Mouse (Mus musculus) neural tube, embryonic 11.5 days (tissue): ENCODE results near the gene Crlf3. TPM values are rescaled to one million over a fixed set of nuclear protein-coding genes. Genes with fewer than 3 reads are reported as not detected.
"Not testable (repeated sequence)": the region's sequence is repeated elsewhere in the genome, so short reads cannot be mapped to it uniquely, and the experiment has no call there.

ENCODE experiments used
- ATAC-seq: fragments of 200-750 bp; cut with Nextera tagmentation; 2 replicates; pipeline ENCODE4 v1.8.0; 2017; ENCODE audit warnings: moderate number of reproducible peaks, mild to moderate bottlenecking, moderate TSS enrichment, moderate library complexity; ENCODE audit not compliant: insufficient read depth, low FRiP score, low TSS enrichment
- DNase-seq: peaks from one replicate; pipeline ENCODE4 v3.0.0-alpha.2; 2015; ENCODE audit warnings: low spot score
- H3K27ac ChIP-seq: fragments of 300-500 bp; sonication (generic); 2 replicates; pipeline ENCODE4 v1.5.1; 2014; ENCODE audit warnings: low read depth, mild to moderate bottlenecking, low read length
- H3K27me3 ChIP-seq: fragments of 300-500 bp; sonication (generic); 2 replicates; pipeline ENCODE4 v1.6.1; 2014; ENCODE audit warnings: mild to moderate bottlenecking, low read length, mixed read lengths; ENCODE audit not compliant: control insufficient read depth, insufficient read depth
- H3K36me3 ChIP-seq: fragments of 300-500 bp; sonication (generic); 2 replicates; pipeline ENCODE4 v1.6.1; 2014; ENCODE audit warnings: mild to moderate bottlenecking, low read length, moderate library complexity, mixed read lengths; ENCODE audit not compliant: control insufficient read depth, insufficient read depth
- H3K4me1 ChIP-seq: fragments of 300-500 bp; sonication (generic); 2 replicates; pipeline ENCODE4 v1.6.1; 2014; ENCODE audit warnings: low read length, mixed read lengths; ENCODE audit not compliant: control insufficient read depth, insufficient read depth
- H3K4me2 ChIP-seq: fragments of 300-500 bp; sonication (generic); 2 replicates; pipeline ENCODE4 v1.6.1; 2014; ENCODE audit warnings: low read depth, mild to moderate bottlenecking, moderate library complexity
- H3K4me3 ChIP-seq: fragments of 300-500 bp; sonication (generic); 2 replicates; pipeline ENCODE4 v1.5.1; 2014; ENCODE audit warnings: low read depth, low read length
- H3K9ac ChIP-seq: fragments of 300-500 bp; sonication (generic); 2 replicates; pipeline ENCODE4 v1.6.1; 2014; ENCODE audit warnings: mild to moderate bottlenecking, low read length
- H3K9me3 ChIP-seq: fragments of 300-500 bp; sonication (generic); 2 replicates; pipeline ENCODE4 v1.6.1; 2016; ENCODE audit warnings: low read length; ENCODE audit not compliant: control insufficient read depth
- WGBS: fragments of 180-500 bp; shearing (Covaris S2); extraction: QIAGEN DNeasy Blood & Tissue Kit; methylation state at CpG from one replicate; pipeline ENCODE4 v1.1.7; 2014; 5-methylcytosine and 5-hydroxymethylcytosine counted together
- polyA plus RNA-seq: library from polyadenylated mRNA; unstranded; fragments of >200 nt; fragmentation: Nextera tagmentation; extraction: Ambion mirVana; gene quantifications from 2 replicates; pipeline ENCODE4 v1.2.1, GENCODE M21; 2014

Gene Crlf3
- polyA plus RNA-seq, 1 experiment from 2014 or later: 34.6 TPM

GRCm38 (mm10) chr11:80072365-80072764 lies 8.4 kb downstream of the Crlf3 start:
- H3K36me3 ChIP-seq: no peaks in the 10 kb centered on the region
- H3K27ac ChIP-seq: no peak overlapping the region
- H3K9me3 ChIP-seq: no peaks in the 10 kb centered on the region
- ATAC-seq (no peak), DNase-seq (no peak)
- H3K27me3 ChIP-seq: no peaks in the 10 kb centered on the region
- H3K4me2 ChIP-seq: no peak overlapping the region
- no peak overlapping the region for H3K4me3 ChIP-seq
- no peak overlapping the region for H3K9ac ChIP-seq
- H3K4me1 ChIP-seq: no peaks in the 10 kb centered on the region
- 94% methylated on average over 3 of the region's 3 CpGs for WGBS

- H3K9me3 ChIP-seq: no peaks in the 10 kb centered on the region
- no peaks in the 10 kb centered on the region for H3K27me3 ChIP-seq
- WGBS: 93% methylated on average over 2 of the region's 2 CpGs
- DNase-seq (no peak), ATAC-seq (no peak)
- H3K4me1 ChIP-seq: no peaks in the 10 kb centered on the region
- H3K4me2 ChIP-seq: no peak overlapping the region
- H3K36me3 ChIP-seq: no peaks in the 10 kb centered on the region
- H3K27ac ChIP-seq: no peak overlapping the region
- H3K9ac ChIP-seq: no peak overlapping the region
- H3K4me3 ChIP-seq: no peak overlapping the region
Measured at GRCm38 (mm10) chr11:80071039-80071438, 9.8 kb downstream of the Crlf3 start.

GRCm38 (mm10) chr11:80069815-80070214 lies 11.0 kb downstream of the Crlf3 start:
- DNase-seq: no peak

GRCm38 (mm10) chr11:80067558-80067957 lies 13.2 kb downstream of the Crlf3 start:
- Histone ChIP-seq H3K27ac (no peak overlapping the region), H3K4me1 (no peaks in the 10 kb centered on the region), H3K9ac (no peak overlapping the region), H3K36me3 (no peaks in the 10 kb centered on the region), H3K9me3 (no peaks in the 10 kb centered on the region), H3K4me2 (no peak overlapping the region), H3K27me3 (no peaks in the 10 kb centered on the region), H3K4me3 (no peak overlapping the region)
- ATAC-seq (no peak), DNase-seq (no peak)
- 86% methylated on average over 5 of the region's 5 CpGs for WGBS

More at GRCm38 (mm10) chr11:80069815-80070214, 11.0 kb downstream of the Crlf3 start:
- no peak overlapping the region for H3K4me3 ChIP-seq
- ATAC-seq: no peak
- H3K9ac ChIP-seq: no peak overlapping the region
- no peak overlapping the region for H3K4me2 ChIP-seq
- no peaks in the 10 kb centered on the region for H3K27me3 ChIP-seq
- H3K4me1 ChIP-seq: no peaks in the 10 kb centered on the region
- 88% methylated on average over 3 of the region's 3 CpGs for WGBS
- no peaks in the 10 kb centered on the region for H3K9me3 ChIP-seq
- no peak overlapping the region for H3K27ac ChIP-seq
- no peaks in the 10 kb centered on the region for H3K36me3 ChIP-seq

GRCm38 (mm10) chr11:80066373-80066772 lies 14.4 kb downstream of the Crlf3 start:
- H3K9me3 ChIP-seq, H3K4me2 ChIP-seq, H3K9ac ChIP-seq, H3K4me1 ChIP-seq, DNase-seq, H3K27ac ChIP-seq, H3K36me3 ChIP-seq, H3K27me3 ChIP-seq, ATAC-seq, H3K4me3 ChIP-seq: not testable (repeated sequence)
- WGBS: 87% methylated on average over 4 of the region's 4 CpGs

GRCm38 (mm10) chr11:80062159-80062558 lies 18.6 kb downstream of the Crlf3 start:
- ATAC-seq (no peak), DNase-seq (no peak)
- H3K27ac ChIP-seq: no peak overlapping the region
- H3K9me3 ChIP-seq: no peaks in the 10 kb centered on the region
- H3K4me1 ChIP-seq: no peaks in the 10 kb centered on the region
- WGBS: 78% methylated on average over 4 of the region's 4 CpGs
- no peak overlapping the region for H3K4me2 ChIP-seq
- H3K27me3 ChIP-seq: no peaks in the 10 kb centered on the region
- H3K9ac ChIP-seq: no peak overlapping the region
- no peak overlapping the region for H3K4me3 ChIP-seq
- peaks cover 2% of the 10 kb centered on the region for H3K36me3 ChIP-seq

- WGBS: 93% methylated on average over 9 of the region's 9 CpGs
- Histone ChIP-seq H3K27ac (no peak overlapping the region), H3K4me2 (no peak overlapping the region), H3K36me3 (peaks cover 2% of the 10 kb centered on the region), H3K4me1 (no peaks in the 10 kb centered on the region), H3K4me3 (no peak overlapping the region), H3K9ac (no peak overlapping the region), H3K9me3 (no peaks in the 10 kb centered on the region), H3K27me3 (no peaks in the 10 kb centered on the region)
- ATAC-seq (no peak), DNase-seq (no peak)
Measured at GRCm38 (mm10) chr11:80056141-80056540, 24.6 kb downstream of the Crlf3 start.

GRCm38 (mm10) chr11:80054659-80055058 lies 26.1 kb downstream of the Crlf3 start:
- H3K4me3 ChIP-seq: no peak overlapping the region

GRCm38 (mm10) chr11:80053171-80053570 lies 27.6 kb downstream of the Crlf3 start:
- Histone ChIP-seq H3K27ac (no peak overlapping the region), H3K4me2 (no peak overlapping the region), H3K9ac (no peak overlapping the region), H3K27me3 (no peaks in the 10 kb centered on the region), H3K36me3 (no peaks in the 10 kb centered on the region; the same call in 1 of the 2 replicates), H3K4me3 (no peak overlapping the region), H3K4me1 (no peaks in the 10 kb centered on the region), H3K9me3 (no peaks in the 10 kb centered on the region)
- 90% methylated on average over 5 of the region's 5 CpGs for WGBS
- ATAC-seq (no peak), DNase-seq (no peak)

More at GRCm38 (mm10) chr11:80054659-80055058, 26.1 kb downstream of the Crlf3 start:
- Histone ChIP-seq H3K4me2 (no peak overlapping the region), H3K36me3 (peaks cover 2% of the 10 kb centered on the region), H3K4me1 (no peaks in the 10 kb centered on the region), H3K9ac (no peak overlapping the region), H3K9me3 (no peaks in the 10 kb centered on the region), H3K27me3 (no peaks in the 10 kb centered on the region), H3K27ac (no peak overlapping the region)
- no peak for ATAC-seq
- WGBS: 73% methylated on average over 4 of the region's 4 CpGs
- no peak for DNase-seq
